Mouse (Mus musculus) midbrain, embryonic 16.5 days (tissue): ENCODE results near the gene Mindy4b-ps. TPM values are rescaled to one million over a fixed set of nuclear protein-coding genes. Genes with fewer than 3 reads are reported as not detected.

Source experiments
- ATAC-seq: fragments of 200-750 bp; cut with Nextera tagmentation; 2 replicates; pipeline ENCODE4 v1.8.0; 2017; ENCODE audit warnings: moderate TSS enrichment
- H3K27ac ChIP-seq: fragments of 300-500 bp; sonication (generic); 2 replicates; pipeline ENCODE4 v1.5.1; 2014; ENCODE audit warnings: mild to moderate bottlenecking, low read length, mixed read lengths
- H3K27me3 ChIP-seq: fragments of 300-500 bp; sonication (generic); 2 replicates; pipeline ENCODE4 v1.6.1; 2014; ENCODE audit warnings: low read depth, low read length, mixed read lengths; ENCODE audit not compliant: control insufficient read depth, insufficient read depth
- H3K36me3 ChIP-seq: fragments of 300-500 bp; sonication (generic); 2 replicates; pipeline ENCODE4 v1.6.1; 2014; ENCODE audit warnings: mild to moderate bottlenecking, low read length, moderate library complexity, mixed read lengths; ENCODE audit not compliant: control insufficient read depth, insufficient read depth
- H3K4me1 ChIP-seq: fragments of 300-500 bp; sonication (generic); 2 replicates; pipeline ENCODE4 v1.6.1; 2014; ENCODE audit warnings: mild to moderate bottlenecking, low read length, mixed read lengths; ENCODE audit not compliant: control insufficient read depth, insufficient read depth
- H3K4me2 ChIP-seq: fragments of 300-500 bp; sonication (generic); 2 replicates; pipeline ENCODE4 v1.6.1; 2014; ENCODE audit warnings: mild to moderate bottlenecking, low read length, mixed read lengths
- H3K4me3 ChIP-seq: fragments of 300-500 bp; sonication (generic); 2 replicates; pipeline ENCODE4 v1.5.1; 2014; ENCODE audit warnings: low read depth, mild to moderate bottlenecking, low read length, moderate library complexity, mixed read lengths
- H3K9ac ChIP-seq: fragments of 300-500 bp; sonication (generic); 2 replicates; pipeline ENCODE4 v1.6.1; 2014; ENCODE audit warnings: low read depth, low read length, mixed read lengths
- H3K9me3 ChIP-seq: fragments of 300-500 bp; sonication (generic); replicated peaks from 2 replicates; pipeline ENCODE4 v1.6.1; 2014; ENCODE audit warnings: mild to moderate bottlenecking, low read length, mixed read lengths; ENCODE audit not compliant: control insufficient read depth, poor library complexity, severe bottlenecking
- WGBS: fragments of 180-500 bp; shearing (Covaris S2); extraction: QIAGEN DNeasy Blood & Tissue Kit; methylation state at CpG from one replicate; pipeline ENCODE4 v1.1.7; 2014; 5-methylcytosine and 5-hydroxymethylcytosine counted together
- polyA plus RNA-seq: library from polyadenylated mRNA; unstranded; fragments of >200 nt; fragmentation: Nextera tagmentation; extraction: Ambion mirVana; gene quantifications from 2 replicates; pipeline ENCODE4 v1.2.1, GENCODE M21; 2015

Mindy4b-ps gene
- polyA plus RNA-seq, 1 experiment from 2014 or later, result 0.33 TPM

- H3K27me3 ChIP-seq, result no peaks in the 10 kb centered on the region
- H3K4me2 ChIP-seq, result no peak overlapping the region
- 88% methylated on average over 3 of the region's 3 CpGs for WGBS
- H3K4me3 ChIP-seq, result no peak overlapping the region
- H3K9ac ChIP-seq, result no peak overlapping the region
- no peak for ATAC-seq
- no peaks in the 10 kb centered on the region for H3K36me3 ChIP-seq
- H3K27ac ChIP-seq, result no peak overlapping the region
- H3K9me3 ChIP-seq, result no peaks in the 10 kb centered on the region
- no peaks in the 10 kb centered on the region for H3K4me1 ChIP-seq
These were observed 67.8 kb downstream of the Mindy4b-ps start for GRCm38 (mm10) chr3:58754361-58754760.

- Histone ChIP-seq H3K36me3 (no peaks in the 10 kb centered on the region), H3K9me3 (no peaks in the 10 kb centered on the region), H3K4me3 (no peak overlapping the region), H3K4me2 (no peak overlapping the region), H3K27me3 (no peaks in the 10 kb centered on the region), H3K4me1 (no peaks in the 10 kb centered on the region), H3K9ac (no peak overlapping the region), H3K27ac (no peak overlapping the region)
- WGBS, result 71% methylated on average over 8 of the region's 8 CpGs
- no peak for ATAC-seq
These were observed 70.1 kb downstream of the Mindy4b-ps start for GRCm38 (mm10) chr3:58751818-58752620.

GRCm38 (mm10) chr3:58748724-58749123 lies 73.4 kb downstream of the Mindy4b-ps start:
- Histone ChIP-seq H3K36me3 (no peaks in the 10 kb centered on the region), H3K4me2 (no peak overlapping the region), H3K9ac (no peak overlapping the region), H3K9me3 (no peaks in the 10 kb centered on the region), H3K4me1 (no peaks in the 10 kb centered on the region), H3K27me3 (no peaks in the 10 kb centered on the region), H3K27ac (no peak overlapping the region), H3K4me3 (no peak overlapping the region)
- ATAC-seq, result no peak

DNA sequence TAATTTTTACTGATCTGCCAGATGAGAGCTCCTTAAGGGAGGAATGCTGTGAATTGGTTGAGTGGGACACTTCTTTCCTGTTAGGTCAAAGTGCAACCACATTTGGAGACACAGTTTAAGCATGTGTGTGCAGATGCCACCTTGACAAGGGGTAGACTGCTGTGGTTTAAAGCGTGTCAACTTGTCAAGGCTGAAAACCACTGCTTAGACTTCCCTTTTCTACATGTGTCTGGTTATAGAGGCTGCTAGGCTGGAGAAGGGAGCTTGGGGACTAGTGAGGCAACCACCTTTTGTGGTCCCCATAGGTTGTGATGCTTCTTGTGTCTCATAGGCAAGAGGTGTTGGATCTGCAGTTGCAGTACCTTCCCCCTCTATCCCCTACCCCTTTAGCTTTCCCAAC lies 74.2 kb downstream of the Mindy4b-ps start:
- Histone ChIP-seq H3K36me3 (no peaks in the 10 kb centered on the region), H3K27me3 (no peaks in the 10 kb centered on the region), H3K4me1 (no peaks in the 10 kb centered on the region), H3K9ac (no peak overlapping the region), H3K27ac (no peak overlapping the region), H3K4me3 (no peak overlapping the region), H3K9me3 (no peaks in the 10 kb centered on the region), H3K4me2 (no peak overlapping the region)
- no peak for ATAC-seq
- WGBS, result 85% methylated on average over 1 of the region's 1 CpGs

DNA sequence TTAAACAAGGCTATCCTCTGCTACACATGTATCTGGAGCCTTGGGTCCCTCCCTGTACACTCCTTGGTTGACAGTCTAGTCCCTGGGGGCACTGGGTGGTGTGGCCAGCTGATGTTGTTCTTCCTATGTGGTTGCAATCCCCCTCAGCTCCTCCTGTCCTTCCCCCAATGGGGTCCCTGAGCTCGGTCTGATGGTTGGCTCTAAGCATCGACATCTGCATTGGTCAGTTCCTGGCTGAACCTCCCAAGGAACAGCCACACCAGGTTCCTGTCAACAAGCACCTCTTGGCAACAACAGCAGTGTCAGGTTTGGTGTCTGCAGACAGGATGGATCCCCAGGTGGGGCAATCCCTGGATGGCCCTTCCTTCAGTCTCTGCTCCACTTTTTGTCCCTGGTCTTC lies 82.6 kb downstream of the Mindy4b-ps start:
- peak; percentile 56; the same call in 1 of the 2 replicates for ATAC-seq
- no peak overlapping the region for H3K4me2 ChIP-seq
- no peak overlapping the region for H3K4me3 ChIP-seq
- 77% methylated on average over 2 of the region's 2 CpGs for WGBS
- no peaks in the 10 kb centered on the region for H3K36me3 ChIP-seq
- peaks cover 8% of the 10 kb centered on the region for H3K4me1 ChIP-seq
- H3K9ac ChIP-seq, result no peak overlapping the region
- no peaks in the 10 kb centered on the region for H3K9me3 ChIP-seq
- no peak overlapping the region for H3K27ac ChIP-seq
- H3K27me3 ChIP-seq, result no peaks in the 10 kb centered on the region

Other genes with a start within 250 kb of the Mindy4b-ps start
- gene Selenot, start 245.7 kb downstream of the Mindy4b-ps start, polyA plus RNA-seq, result 23.0 and 24.8 TPM in 2 replicates
- gene Erich6, start 185.1 kb downstream of the Mindy4b-ps start, polyA plus RNA-seq, result 0.19 and 0.26 TPM in 2 replicates
- 8.9 and 10.7 TPM in 2 replicates for gene Siah2, start 129.9 kb downstream of the Mindy4b-ps start, polyA plus RNA-seq
- gene Clrn1, start 63.0 kb upstream of the Mindy4b-ps start, polyA plus RNA-seq, result 0.95 and 1.0 TPM in 2 replicates
- gene Med12l, start 183.5 kb upstream of the Mindy4b-ps start, polyA plus RNA-seq, result 4.5 and 4.6 TPM in 2 replicates